ENCODE assay signal across 13 mouse cellular contexts in the genomic region with DNA sequence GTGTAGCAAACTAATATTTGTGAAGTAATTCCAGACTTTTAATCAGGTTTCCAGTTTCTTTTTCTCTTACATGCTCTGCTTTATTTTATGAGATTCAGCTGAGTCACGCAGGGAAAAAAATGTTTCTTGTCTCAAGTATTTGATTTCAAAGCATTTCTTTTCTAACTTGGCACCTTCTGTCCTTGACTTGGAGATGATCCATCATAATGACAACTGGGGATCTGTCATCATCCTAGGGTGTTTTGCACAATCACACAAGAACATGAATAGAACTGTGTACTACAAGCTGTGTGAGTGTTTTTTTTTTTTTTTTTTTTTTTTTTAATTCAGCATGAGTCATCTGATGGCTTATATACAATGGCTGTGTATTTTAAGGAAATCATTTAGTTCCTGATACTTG.
DNase-seq lines count a peak whose midpoint lies in the region; ATAC-seq and TF ChIP-seq lines count a peak whose summit lies in the region.
"Had no signal": no experiment of that assay in that cellular context is flagged by ENCODE, and none has a peak within 500 bp of the region (broad histone marks: within the 10 kb centered on the region; RNA-seq: fewer than 3 reads in every experiment).

No protein-coding gene starts in this region.

- no peak overlapping the region for H3K27ac ChIP-seq in heart, embryonic 12.5 days (ENCODE audit: poor library complexity, severe bottlenecking)
- H3K27ac ChIP-seq in lung, embryonic 14.5 days (ENCODE audit: low read depth), result no peak overlapping the region

- ATAC-seq in heart, embryonic 12.5 days (ENCODE audit: insufficient number of reproducible peaks, low FRiP score), result no peak
- no peak for ATAC-seq in lung, embryonic 14.5 days (ENCODE audit: insufficient read depth)
- ATAC-seq in megakaryocyte-erythroid progenitor cell, adult 5-6 weeks (replicated peaks; ENCODE audit: low FRiP score, low TSS enrichment, poor library complexity, severe bottlenecking), result no peak
- ATAC-seq: intestine, embryonic 16.5 days had no signal

- no peak overlapping the region for H3K4me2 ChIP-seq in heart, embryonic 12.5 days
- H3K4me2 ChIP-seq in lung, embryonic 14.5 days, result no peak overlapping the region

- H3K27me3 ChIP-seq in heart, embryonic 12.5 days (replicated peaks), result no peaks in the 10 kb centered on the region
- no peaks in the 10 kb centered on the region for H3K27me3 ChIP-seq in lung, embryonic 14.5 days (ENCODE audit: insufficient read depth, low read length)

- 39% methylated on average over 1 of the region's 1 CpGs for WGBS in heart, embryonic 12.5 days
- WGBS in lung, embryonic 14.5 days, result 59% methylated on average over 1 of the region's 1 CpGs

- no peak overlapping the region for H3K4me3 ChIP-seq in heart, embryonic 12.5 days
- H3K4me3 ChIP-seq in lung, embryonic 14.5 days (ENCODE audit: low read depth, low read length), result no peak overlapping the region

- no peak overlapping the region for H3K9ac ChIP-seq in heart, embryonic 12.5 days
- no peak overlapping the region for H3K9ac ChIP-seq in lung, embryonic 14.5 days

- TF ChIP-seq CTCF in lung, embryonic 14.5 days (IDR thresholded peaks at IDR 0.05; ENCODE audit: low read depth), result no peak

- H3K4me1 ChIP-seq in heart, embryonic 12.5 days (replicated peaks), result 0 out of 2 replicates have a peak, but pooled peaks cover 6% of the 10 kb centered on the region
- H3K4me1 ChIP-seq in lung, embryonic 14.5 days (ENCODE audit: insufficient read depth), result no peaks in the 10 kb centered on the region

- peak; percentile 23 for DNase-seq in heart, adult 8-10 months (ENCODE audit: low spot score)
- DNase-seq in lung, embryonic 14.5 days, result peak; percentile 18
- DNase-seq in lung, postnatal 14 days, result no peak
- DNase-seq in adrenal gland, postnatal 10 days, result peak; percentile 37
- peak; percentile 1 for DNase-seq in lung, postnatal 25 days (ENCODE audit: low spot score)
- no peak for DNase-seq in cerebellum, postnatal 10 days
- DNase-seq: cerebellum, adult 11 months; gastrocnemius, postnatal 36 days; kidney, postnatal 36 days; liver had no signal

- H3K36me3 ChIP-seq in heart, embryonic 12.5 days, result no peaks in the 10 kb centered on the region
- H3K36me3 ChIP-seq in lung, embryonic 14.5 days (ENCODE audit: insufficient read depth), result no peaks in the 10 kb centered on the region

- no peaks in the 10 kb centered on the region for H3K9me3 ChIP-seq in heart, embryonic 12.5 days (replicated peaks)
- H3K9me3 ChIP-seq in lung, embryonic 14.5 days (ENCODE audit: low read depth, low read length), result no peaks in the 10 kb centered on the region

Comparison
In these comparisons a context has a peak if more than half of its experiments do, and no peak if none do; other contexts are left out.
1. DNase-seq: peak in heart, adult 8-10 months (single experiment), lung, embryonic 14.5 days (single experiment), adrenal gland, postnatal 10 days (single experiment) and lung, postnatal 25 days (single experiment); none in lung, postnatal 14 days (single experiment) and cerebellum, postnatal 10 days (0 of 2).